Mouse (Mus musculus) kidney, embryonic 15.5 days (tissue): ENCODE data around the gene Madd. TPM values are rescaled to one million over a fixed set of nuclear protein-coding genes. Genes with fewer than 3 reads are reported as not detected.

Source experiments
- polyA plus RNA-seq: library from polyadenylated mRNA; unstranded; fragments of >200 nt; fragmentation: Nextera tagmentation; extraction: Ambion mirVana; gene quantifications from 2 replicates; pipeline ENCODE4 v1.2.1, GENCODE M21; 2015

Gene Madd
- polyA plus RNA-seq, 1 experiment from 2014 or later: 10.1 TPM

Other genes starting within 250 kb of the Madd start
- 104 and 107 TPM in 2 replicates for gene Celf1, start 243.5 kb downstream of the Madd start, polyA plus RNA-seq
- gene Rapsn, start 148.2 kb downstream of the Madd start, polyA plus RNA-seq: 2.7 and 3.4 TPM in 2 replicates
- gene Psmc3, start 129.8 kb downstream of the Madd start, polyA plus RNA-seq: 307 and 315 TPM in 2 replicates
- gene Slc39a13, start 113.4 kb downstream of the Madd start, polyA plus RNA-seq: 41.2 and 48.5 TPM in 2 replicates
- gene Spi1, start 101.4 kb downstream of the Madd start, polyA plus RNA-seq: 4.7 and 5.4 TPM in 2 replicates
- gene Mybpc3, start 65.7 kb downstream of the Madd start, polyA plus RNA-seq: 0.10 and 0.13 TPM in 2 replicates
- 2.2 and 3.3 TPM in 2 replicates for gene Nr1h3, start 19.0 kb upstream of the Madd start, polyA plus RNA-seq
- 27.1 and 27.3 TPM in 2 replicates for gene Acp2, start 19.0 kb upstream of the Madd start, polyA plus RNA-seq
- gene Ddb2, start 53.1 kb upstream of the Madd start, polyA plus RNA-seq: 16.2 and 17.0 TPM in 2 replicates
- 39.9 and 40.3 TPM in 2 replicates for gene Pacsin3, start 72.1 kb upstream of the Madd start, polyA plus RNA-seq
- gene Arfgap2, start 81.1 kb upstream of the Madd start, polyA plus RNA-seq: 86.6 and 92.2 TPM in 2 replicates